In the genomic region with DNA sequence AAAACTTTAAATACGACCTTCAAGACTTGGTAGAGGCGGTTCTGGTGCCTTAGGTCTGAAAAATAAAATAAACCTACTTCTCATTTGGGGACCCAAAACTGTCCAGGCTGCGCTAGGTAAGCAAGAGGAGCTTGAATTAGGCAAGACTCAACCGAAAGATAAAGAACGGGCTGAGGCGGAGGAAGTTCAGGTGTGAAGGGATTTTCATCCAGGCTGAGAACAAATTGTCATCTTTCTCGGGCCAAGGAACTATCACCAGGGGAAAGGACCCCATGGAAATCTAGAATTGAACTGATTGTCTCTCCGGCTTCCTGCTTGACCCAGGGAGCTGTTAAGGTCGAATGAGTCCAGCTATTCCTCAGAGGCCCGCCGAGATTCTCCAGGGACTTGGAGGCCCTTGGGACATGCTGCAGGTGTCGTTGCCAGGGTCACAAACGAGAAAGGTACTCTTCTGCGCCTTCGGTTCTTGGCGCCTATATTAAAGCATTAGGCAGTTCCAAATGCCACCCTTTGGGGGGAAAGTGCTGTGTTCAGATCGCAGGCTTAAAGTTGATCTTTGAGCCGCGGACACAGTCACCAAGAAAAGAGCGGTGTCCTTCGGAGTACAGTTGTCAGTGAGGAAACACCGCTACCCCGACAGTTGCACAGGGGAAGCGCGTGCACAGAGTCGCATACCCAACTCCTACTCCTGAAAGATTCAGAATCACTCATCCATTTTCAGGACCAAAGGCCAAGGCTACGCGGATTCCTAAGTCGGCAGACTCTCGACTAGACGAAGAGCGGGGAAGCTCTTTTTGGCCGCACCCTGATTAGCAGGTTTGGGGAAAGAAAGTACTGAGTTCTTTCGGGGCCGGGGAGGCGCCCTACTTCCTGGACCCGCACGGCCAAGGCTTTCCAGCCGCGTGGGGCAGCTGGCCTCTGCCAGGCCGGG, we compare ENCODE assay signal across 9 mouse cellular contexts. TPM values are rescaled to one million over a fixed set of nuclear protein-coding genes. Genes with fewer than 3 reads are reported as not detected.
DNase-seq lines count a peak whose midpoint lies in the region; ATAC-seq and TF ChIP-seq lines count a peak whose summit lies in the region.
"Had no signal": no experiment of that assay in that cellular context is flagged by ENCODE, and none has a peak within 500 bp of the region (broad histone marks: within the 10 kb centered on the region; RNA-seq: fewer than 3 reads in every experiment).

No protein-coding gene starts in this region.

- ATAC-seq in forebrain, postnatal 0 days, result no peak
- ATAC-seq in liver, postnatal 0 days, result no peak

- no peak overlapping the region for H3K9ac ChIP-seq in CH12.LX (ENCODE audit: insufficient read depth, low read depth)
- no peak overlapping the region for H3K9ac ChIP-seq in forebrain, postnatal 0 days
- no peak overlapping the region for H3K9ac ChIP-seq in liver, postnatal 0 days (replicated peaks)

- peaks cover 34% of the 10 kb centered on the region for H3K9me3 ChIP-seq in CH12.LX (replicated peaks; ENCODE audit: low read length)
- H3K9me3 ChIP-seq in forebrain, postnatal 0 days (ENCODE audit: low read length), result no peaks in the 10 kb centered on the region
- no peaks in the 10 kb centered on the region for H3K9me3 ChIP-seq in liver, postnatal 0 days (ENCODE audit: low read length)

- DNase-seq in B cell, adult 2 months, result peak; percentile 22 to 45
- no peak for DNase-seq in CH12.LX (ENCODE audit: extremely low read depth)
- peak; percentile 55 for DNase-seq in forebrain, postnatal 0 days
- no peak for DNase-seq in liver, postnatal 0 days
- DNase-seq in layer of hippocampus, postnatal 36 days, result no peak
- DNase-seq in thymus, postnatal 36 days, result no peak
- no peak for DNase-seq in frontal cortex, postnatal 25 days (ENCODE audit: low spot score in 2 of 2)
- DNase-seq: adrenal gland, postnatal 10 days had no signal

- peaks cover 0 to 3% of the 10 kb centered on the region in 2 experiments; a peak in 1 of 4 replicates for H3K4me1 ChIP-seq in CH12.LX (ENCODE audit: control insufficient read depth in 1 of 2, insufficient read depth in 2 of 2)
- H3K4me1 ChIP-seq in forebrain, postnatal 0 days (ENCODE audit: insufficient read depth), result no peaks in the 10 kb centered on the region
- peaks cover 12% of the 10 kb centered on the region for H3K4me1 ChIP-seq in liver, postnatal 0 days (ENCODE audit: insufficient read depth)

- no peaks in the 10 kb centered on the region for H3K79me2 ChIP-seq in CH12.LX (replicated peaks; ENCODE audit: control insufficient read depth, extremely low read depth, insufficient read depth, poor library complexity, severe bottlenecking)

- in situ Hi-C loops in CH12.LX (cut with MboI; ENCODE audit: low pct_ligation_motif_present, low pct_unique_long_range_greater_than_20kb, low sequenced_read_pairs), result loop anchor here (25.0 kb wide), 1 partner anchor 246 kb away; no protein-coding TSS in a partner anchor

- no peaks in the 10 kb centered on the region for H3K36me3 ChIP-seq in CH12.LX (replicated peaks in 1 of 2; ENCODE audit: control insufficient read depth in 1 of 2, insufficient read depth in 1 of 2, low read length in 1 of 2)
- H3K36me3 ChIP-seq in forebrain, postnatal 0 days (ENCODE audit: insufficient read depth), result no peaks in the 10 kb centered on the region
- no peaks in the 10 kb centered on the region for H3K36me3 ChIP-seq in liver, postnatal 0 days (replicated peaks; ENCODE audit: insufficient read depth, low read length)

- WGBS in forebrain, postnatal 0 days, result 2% methylated on average over 41 of the region's 41 CpGs
- WGBS in liver, postnatal 0 days (ENCODE audit: insufficient replicate concordance), result 3% methylated on average over 41 of the region's 41 CpGs

- peak overlapping the region in 1 of 3 experiments; percentile 48 for H3K4me3 ChIP-seq in CH12.LX (replicated peaks in 1 of 3; ENCODE audit: low read depth in 2 of 3, low read length in 2 of 3, poor library complexity in 1 of 3)
- H3K4me3 ChIP-seq in forebrain, postnatal 0 days (ENCODE audit: low read depth, low read length), result no peak overlapping the region
- H3K4me3 ChIP-seq in liver, postnatal 0 days (ENCODE audit: low read depth, low read length), result 0 out of 2 replicates have a peak overlapping the region, but pooled peaks have one; percentile 41

- TF ChIP-seq EP300 in CH12.LX (IDR thresholded peaks at IDR 0.05; ENCODE audit: low read length), result no peak
- no peak for TF ChIP-seq EP300 in liver, postnatal 0 days (IDR thresholded peaks at IDR 0.05; ENCODE audit: low read depth)

- dilution Hi-C loops in CH12.LX (cut with MboI; ENCODE audit: extremely low pct_ligation_motif_present, extremely low pct_unique_long_range_greater_than_20kb, low sequenced_read_pairs), result no loop called here

- H3K27ac ChIP-seq in CH12.LX (ENCODE audit: insufficient read depth, low read depth), result no peak overlapping the region
- H3K27ac ChIP-seq in forebrain, postnatal 0 days (ENCODE audit: low read depth, low read length), result no peak overlapping the region
- no peak overlapping the region for H3K27ac ChIP-seq in liver, postnatal 0 days (ENCODE audit: low read depth)

- TF ChIP-seq POLR2A in CH12.LX (IDR thresholded peaks at IDR 0.05; ENCODE audit: low read depth, low read length), result no peak

- TF ChIP-seq CTCF in CH12.LX (conservative IDR thresholded peaks at IDR 0.05 in 1 of 2, IDR thresholded peaks at IDR 0.05 in 1 of 2; ENCODE audit: low read depth in 2 of 2, low read length in 2 of 2), result no peak
- no peak for TF ChIP-seq CTCF in forebrain, postnatal 0 days (IDR thresholded peaks at IDR 0.05; ENCODE audit: low read depth)
- no peak for TF ChIP-seq CTCF in liver, postnatal 0 days (IDR thresholded peaks at IDR 0.05; ENCODE audit: low read depth)

- 0 out of 2 replicates have a peak overlapping the region, but pooled peaks have one; percentile 14 for H3K4me2 ChIP-seq in CH12.LX (ENCODE audit: insufficient read depth, low read depth, poor library complexity, severe bottlenecking)
- H3K4me2 ChIP-seq in forebrain, postnatal 0 days (ENCODE audit: low read depth), result 0 out of 2 replicates have a peak overlapping the region, but pooled peaks have one; percentile 41
- peak overlapping the region; percentile 56; the same call in 1 of the 2 replicates for H3K4me2 ChIP-seq in liver, postnatal 0 days (ENCODE audit: low read depth, low read length)

- peaks cover 41% of the 10 kb centered on the region for H3K27me3 ChIP-seq in CH12.LX (replicated peaks)
- H3K27me3 ChIP-seq in forebrain, postnatal 0 days (ENCODE audit: insufficient read depth, low read length), result peaks cover 94% of the 10 kb centered on the region
- peaks cover 79% of the 10 kb centered on the region for H3K27me3 ChIP-seq in liver, postnatal 0 days (ENCODE audit: insufficient read depth, low read length)

- TF ChIP-seq RAD21 in CH12.LX (IDR thresholded peaks at IDR 0.05; ENCODE audit: low read depth, low read length), result no peak

TF ChIP-seq in CH12.LX, 34 proteins besides CTCF, POLR2A, EP300 and RAD21:
- TF ChIP-seq NRF1 (IDR thresholded peaks at IDR 0.05; ENCODE audit: low read depth, low read length) (no peak), ELF1 (IDR thresholded peaks at IDR 0.05; ENCODE audit: low read depth, low read length) (0 out of 2 replicates have a peak, but pooled peaks have one; percentile 18)

RNA-seq across cellular contexts. Expression of a gene that starts 1.2 kb away (rescaled TPM):
- total RNA-seq in CH12.LX (2012; rRNA removed), result not detected in 2 replicates
- not detected in 2 replicates for total RNA-seq in CH12.LX (2014; rRNA removed)
- polyA plus RNA-seq in CH12.LX (2012; ENCODE audit: insufficient read length, low read depth), result not detected in 2 replicates
- total RNA-seq in forebrain, postnatal 0 days (2014; rRNA removed), result 0.38 and 1.6 TPM in 2 replicates
- 0.62 TPM in 1 of 2 replicates, not detected in the other for polyA plus RNA-seq in forebrain, postnatal 0 days (2015; fragmentation: Nextera tagmentation; extraction: Ambion mirVana)
- polyA plus RNA-seq in liver, postnatal 0 days (2015; fragmentation: Nextera tagmentation; extraction: Ambion mirVana), result not detected in 2 replicates
- not detected for total RNA-seq in layer of hippocampus, postnatal 36 days (2021)
- total RNA-seq: adrenal gland, postnatal 10 days had no signal
- polyA plus RNA-seq: gonadal fat pad, adult 2 months had no signal

RNA-seq across cellular contexts. Expression of a gene that starts 7.1 kb away (rescaled TPM):
- total RNA-seq in CH12.LX (2012; rRNA removed), result 2.3 and 2.9 TPM in 2 replicates
- total RNA-seq in CH12.LX (2014; rRNA removed), result 2.0 and 2.4 TPM in 2 replicates
- polyA plus RNA-seq in CH12.LX (2012; ENCODE audit: insufficient read length, low read depth), result 2.4 and 3.1 TPM in 2 replicates
- 1.1 and 1.3 TPM in 2 replicates for total RNA-seq in forebrain, postnatal 0 days (2014; rRNA removed)
- polyA plus RNA-seq in forebrain, postnatal 0 days (2015; fragmentation: Nextera tagmentation; extraction: Ambion mirVana), result 0.11 and 0.45 TPM in 2 replicates
- polyA plus RNA-seq in liver, postnatal 0 days (2015; fragmentation: Nextera tagmentation; extraction: Ambion mirVana), result not detected in 2 replicates
- not detected for total RNA-seq in layer of hippocampus, postnatal 36 days (2021)
- total RNA-seq: adrenal gland, postnatal 10 days had no signal
- polyA plus RNA-seq: gonadal fat pad, adult 2 months had no signal

RNA-seq across cellular contexts. Expression of a gene that starts 18.6 kb away (rescaled TPM):
- total RNA-seq in CH12.LX (2012; rRNA removed), result 159 and 172 TPM in 2 replicates
- total RNA-seq in CH12.LX (2014; rRNA removed), result 225 and 250 TPM in 2 replicates
- polyA plus RNA-seq in CH12.LX (2012; ENCODE audit: insufficient read length, low read depth), result 160 and 161 TPM in 2 replicates
- 92.5 and 95.3 TPM in 2 replicates for total RNA-seq in forebrain, postnatal 0 days (2014; rRNA removed)
- 118 and 124 TPM in 2 replicates for polyA plus RNA-seq in forebrain, postnatal 0 days (2015; fragmentation: Nextera tagmentation; extraction: Ambion mirVana)
- 65.9 and 67.0 TPM in 2 replicates for polyA plus RNA-seq in liver, postnatal 0 days (2015; fragmentation: Nextera tagmentation; extraction: Ambion mirVana)
- 10 to 100 TPM; 57.4 to 61.9 TPM for total RNA-seq in layer of hippocampus, postnatal 36 days (2021)

Comparison
In these comparisons a context has a peak if more than half of its experiments do, and no peak if none do; other contexts are left out.
1. DNase-seq: peak in B cell, adult 2 months (2 of 2) and forebrain, postnatal 0 days (single experiment); none in CH12.LX (single experiment), liver, postnatal 0 days (single experiment), layer of hippocampus, postnatal 36 days (0 of 2), thymus, postnatal 36 days (0 of 2) and frontal cortex, postnatal 25 days (0 of 2).
2. Peak in every context shown above with its lines, with median percentiles within 50 percentile points of each other: H3K4me2 ChIP-seq.